Mouse (Mus musculus) C2C12 (cell line): ENCODE data around the gene Hbs1l. TPM values are rescaled to one million over a fixed set of nuclear protein-coding genes. Genes with fewer than 3 reads are reported as not detected.

Experiments used
- H3K27me3 ChIP-seq: one replicate; pipeline ENCODE4 v1.6.1; 2011; ENCODE audit not compliant: control insufficient read depth, insufficient read depth, insufficient read length
- H3K36me3 ChIP-seq: one replicate; pipeline ENCODE4 v1.6.1; 2011; ENCODE audit not compliant: control insufficient read depth, insufficient read depth
- H3K4me3 ChIP-seq: one replicate; pipeline ENCODE4 v1.5.1; 2011; ENCODE audit warnings: mild to moderate bottlenecking, control low read depth; ENCODE audit not compliant: poor library complexity, insufficient read depth, severe bottlenecking
- H3K79me2 ChIP-seq: one replicate; pipeline ENCODE4 v1.6.1; 2011; ENCODE audit not compliant: control insufficient read depth, insufficient read depth
- H3K79me3 ChIP-seq: one replicate; pipeline ENCODE4 v1.6.1; 2011; ENCODE audit warnings: low read depth, control low read depth
- H3ac ChIP-seq: one replicate; pipeline ENCODE3; 2011; ENCODE audit warnings: low read depth; ENCODE audit not compliant: control insufficient read depth, insufficient read length
- CEBPB ChIP-seq: IDR thresholded peaks from one replicate; pipeline ENCODE4 v1.6.1; 2011; ENCODE audit warnings: low read depth, mild to moderate bottlenecking, control low read depth, moderate library complexity
- CTCF ChIP-seq: IDR thresholded peaks from one replicate; pipeline ENCODE4 v1.5.1; 2011; ENCODE audit not compliant: control insufficient read depth, insufficient read depth, insufficient read length
- FOSL1 ChIP-seq: IDR thresholded peaks from one replicate; pipeline ENCODE4 v1.8.0; 2011; ENCODE audit warnings: mild to moderate bottlenecking, low read length; ENCODE audit not compliant: poor library complexity, insufficient read depth, severe bottlenecking
- MAX ChIP-seq: IDR thresholded peaks from one replicate; pipeline ENCODE4 v1.6.1; 2011; ENCODE audit warnings: mild to moderate bottlenecking, control low read depth
- MYOD1 ChIP-seq: IDR thresholded peaks from one replicate; pipeline ENCODE4 v1.6.1; 2011; ENCODE audit warnings: low read depth; ENCODE audit not compliant: control insufficient read depth, insufficient read length
- MYOG ChIP-seq: IDR thresholded peaks from one replicate; pipeline ENCODE4 v1.6.1; 2011; ENCODE audit not compliant: control insufficient read depth, insufficient read length; ENCODE audit errors: extremely low read depth
- USF1 ChIP-seq: IDR thresholded peaks from one replicate; pipeline ENCODE4 v1.6.1; 2011; ENCODE audit warnings: low read depth, mild to moderate bottlenecking, control low read depth, moderate library complexity
- polyA plus RNA-seq: library from polyadenylated mRNA; unstranded; fragments of >200 nt; fragmentation: generic; extraction: Trizol; gene quantifications from one replicate; pipeline ENCODE4 v1.2.1, GENCODE M21; 2012; ENCODE audit warnings: missing spikeins

Hbs1l gene
- polyA plus RNA-seq, 1 experiment: 42.7 TPM

- no peaks in the 10 kb centered on the region for H3K27me3 ChIP-seq
- H3K36me3 ChIP-seq: peaks cover 12% of the 10 kb centered on the region
- peaks cover 34% of the 10 kb centered on the region for H3K79me2 ChIP-seq
- H3K79me3 ChIP-seq: peaks cover 27% of the 10 kb centered on the region
- no peak overlapping the region for H3ac ChIP-seq
- TF ChIP-seq FOSL1 (no peak), CEBPB (no peak), USF1 (no peak)
- H3K4me3 ChIP-seq: no peak overlapping the region
Observed at GRCm38 (mm10) chr10:21294217-21294616, 1.6 kb upstream of the Hbs1l start.

DNA sequence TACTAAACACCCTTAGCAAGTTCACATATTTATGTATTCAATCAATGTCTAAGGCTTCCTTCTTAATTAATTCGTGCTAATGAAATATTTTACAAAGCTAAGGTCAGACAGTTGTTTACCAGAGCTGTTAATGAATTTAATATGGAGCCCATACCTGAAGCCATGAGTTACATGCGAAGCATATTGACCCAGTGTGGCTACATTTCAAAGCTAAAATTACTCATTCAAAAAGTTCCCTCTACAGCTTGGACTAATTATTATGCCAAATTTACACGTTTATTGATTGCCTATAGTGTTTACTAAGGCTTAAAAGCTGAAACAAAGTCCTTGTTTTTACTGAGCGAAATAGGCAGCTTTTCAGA is 401 bp upstream of the Hbs1l start:
- no peak overlapping the region for H3ac ChIP-seq
- H3K79me3 ChIP-seq: peaks cover 29% of the 10 kb centered on the region
- peaks cover 45% of the 10 kb centered on the region for H3K79me2 ChIP-seq
- H3K36me3 ChIP-seq: peaks cover 21% of the 10 kb centered on the region
- no peak for TF ChIP-seq MYOG
- TF ChIP-seq CTCF: no peak
- TF ChIP-seq MAX: no peak
- no peak for TF ChIP-seq USF1
- TF ChIP-seq MYOD1: no peak
- no peak for TF ChIP-seq CEBPB
- TF ChIP-seq FOSL1: no peak
- no peak overlapping the region for H3K4me3 ChIP-seq
- no peaks in the 10 kb centered on the region for H3K27me3 ChIP-seq

DNA sequence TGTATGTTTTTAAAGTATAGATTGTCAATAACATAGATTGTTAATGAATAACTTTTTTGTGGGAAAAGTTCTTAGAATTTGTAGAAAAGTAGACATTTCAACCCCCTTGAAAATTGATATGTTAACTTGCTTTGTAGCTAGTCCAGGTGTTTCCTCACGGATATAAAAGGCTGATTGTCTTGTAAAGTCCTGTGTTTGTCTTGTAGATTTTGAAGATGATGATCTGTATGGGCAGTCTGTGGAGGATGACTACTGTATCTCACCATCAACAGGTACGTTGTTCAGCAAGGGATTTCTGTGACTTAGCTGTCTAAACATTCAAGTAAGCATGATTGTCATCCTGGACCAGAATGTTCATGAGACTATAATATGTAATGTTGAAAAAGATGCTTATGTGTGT is 3.2 kb downstream of the Hbs1l start:
- Histone ChIP-seq H3ac (no peak overlapping the region), H3K27me3 (no peaks in the 10 kb centered on the region), H3K36me3 (peaks cover 53% of the 10 kb centered on the region), H3K79me3 (peaks cover 40% of the 10 kb centered on the region), H3K4me3 (no peak overlapping the region), H3K79me2 (peaks cover 76% of the 10 kb centered on the region)
- no peak for TF ChIP-seq FOSL1
- TF ChIP-seq USF1: no peak
- TF ChIP-seq MAX: no peak
- no peak for TF ChIP-seq MYOD1
- TF ChIP-seq CEBPB: no peak
- no peak for TF ChIP-seq CTCF
- TF ChIP-seq MYOG: no peak

GRCm38 (mm10) chr10:21301822-21302221 is 6.0 kb downstream of the Hbs1l start:
- H3K79me3 ChIP-seq: peaks cover 34% of the 10 kb centered on the region
- peaks cover 82% of the 10 kb centered on the region for H3K79me2 ChIP-seq
- no peak for TF ChIP-seq FOSL1
- TF ChIP-seq USF1: no peak
- TF ChIP-seq MYOG: no peak
- TF ChIP-seq CTCF: no peak
- no peak for TF ChIP-seq MYOD1
- TF ChIP-seq MAX: no peak
- TF ChIP-seq CEBPB: no peak
- peaks cover 72% of the 10 kb centered on the region for H3K36me3 ChIP-seq
- H3K4me3 ChIP-seq: no peak overlapping the region
- no peak overlapping the region for H3ac ChIP-seq
- no peaks in the 10 kb centered on the region for H3K27me3 ChIP-seq

DNA sequence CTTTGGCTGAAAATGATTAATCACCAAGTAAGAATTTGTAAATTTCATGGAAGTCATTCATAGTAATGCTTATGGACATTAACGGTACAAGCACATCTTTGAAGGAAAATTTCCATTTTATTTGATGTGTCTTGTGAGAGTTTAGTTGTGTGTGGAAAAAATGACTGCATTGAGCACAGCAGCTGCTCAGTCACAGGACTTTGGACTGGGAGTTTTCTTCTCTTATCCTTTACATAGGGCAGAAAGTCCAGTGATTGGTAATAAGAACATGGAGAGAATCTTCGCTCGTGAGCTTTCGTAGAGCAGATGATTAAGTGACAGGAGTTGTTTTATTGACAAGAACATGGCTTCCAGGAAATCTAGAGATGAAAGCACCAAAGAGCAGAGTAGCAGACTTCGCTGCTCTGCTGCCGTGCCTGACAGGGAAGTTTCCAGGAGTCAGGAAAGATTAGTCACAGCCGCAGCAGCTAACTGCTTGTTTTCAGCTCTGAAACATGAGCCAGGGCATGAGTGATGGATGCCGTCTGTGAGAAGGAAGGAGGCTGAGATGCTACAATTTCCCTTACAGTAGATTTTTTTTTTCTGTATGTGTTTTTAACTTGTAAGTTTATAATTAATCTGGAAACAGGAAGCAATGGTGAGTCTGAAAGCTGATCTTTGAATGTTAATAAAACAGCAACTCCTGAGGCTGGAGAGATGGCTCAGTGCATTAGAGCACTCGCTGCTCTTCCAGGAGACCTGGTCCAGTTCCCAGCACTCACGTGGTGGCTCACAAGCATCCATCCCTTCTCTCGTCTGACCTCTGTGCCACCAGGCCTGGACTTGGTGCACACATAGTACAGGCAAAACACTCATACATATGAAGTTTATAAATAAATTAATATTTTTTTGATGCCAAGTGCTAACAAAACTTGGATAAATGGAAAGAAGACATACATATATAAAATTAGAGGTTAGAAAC is 9.2 kb downstream of the Hbs1l start:
- peaks cover 70% of the 10 kb centered on the region for H3K36me3 ChIP-seq
- H3K4me3 ChIP-seq: no peak overlapping the region
- no peak overlapping the region for H3ac ChIP-seq

More for the DNA sequence above, 9.2 kb downstream of the Hbs1l start:
- TF ChIP-seq CTCF (no peak), MYOG (no peak), FOSL1 (no peak), USF1 (no peak), MAX (no peak), MYOD1 (no peak), CEBPB (no peak)
- peaks cover 55% of the 10 kb centered on the region for H3K79me2 ChIP-seq
- H3K27me3 ChIP-seq: no peaks in the 10 kb centered on the region
- peaks cover 13% of the 10 kb centered on the region for H3K79me3 ChIP-seq
